Mouse (Mus musculus): ENCODE results near the gene Tmem178.

- TF ChIP-seq POLR2A (IDR thresholded peaks at IDR 0.05; ENCODE audit: borderline replicate concordance, low read depth, low read length) (no peak), CTCF (IDR thresholded peaks at IDR 0.05; ENCODE audit: low read depth, low read length) (no peak)
Measured at GRCm38 (mm10) chr17:80997226-80997625, 52.8 kb downstream of the Tmem178 start.

All from bone marrow macrophage, adult 2 months (primary cell).